Mouse (Mus musculus) thymus, postnatal 0 days (tissue): ENCODE measurements around the gene Gstm6. TPM values are rescaled to one million over a fixed set of nuclear protein-coding genes. Genes with fewer than 3 reads are reported as not detected.
"Not testable (repeated sequence)": the region's sequence is repeated elsewhere in the genome, so short reads cannot be mapped to it uniquely, and the experiment has no call there.

ENCODE experiments used
- DNase-seq: peaks from one replicate; pipeline ENCODE4 v3.0.0-alpha.2; 2015; ENCODE audit warnings: low spot score
- polyA plus RNA-seq: library from polyadenylated mRNA; unstranded; fragments of >200 nt; fragmentation: Nextera tagmentation; extraction: Ambion mirVana; gene quantifications from 2 replicates; pipeline ENCODE4 v1.2.1, GENCODE M21; 2015

The Gstm6 gene
- polyA plus RNA-seq, 1 experiment from 2014 or later, result 3.1 TPM

- no peak for DNase-seq
Measured at GRCm38 (mm10) chr3:107895194-107895719, 48.3 kb downstream of the Gstm6 start.

GRCm38 (mm10) chr3:107889236-107889635 is 54.3 kb downstream of the Gstm6 start:
- DNase-seq, result not testable (repeated sequence)

Other genes with a start within 250 kb of the Gstm6 start
- gene Ahcyl1, start 247.2 kb downstream of the Gstm6 start, polyA plus RNA-seq, result 39.2 and 43.9 TPM in 2 replicates
- 6.0 and 6.5 TPM in 2 replicates for gene Csf1, start 183.3 kb downstream of the Gstm6 start, polyA plus RNA-seq
- gene Eps8l3, start 66.5 kb downstream of the Gstm6 start, polyA plus RNA-seq, result 0.12 and 0.13 TPM in 2 replicates
- 14.4 and 14.9 TPM in 2 replicates for gene Gstm5, start 47.9 kb downstream of the Gstm6 start, polyA plus RNA-seq
- 1.5 and 2.1 TPM in 2 replicates for gene Gstm7, start 11.9 kb downstream of the Gstm6 start, polyA plus RNA-seq
- 1.6 and 1.8 TPM in 2 replicates for gene Gstm3, start 25.5 kb upstream of the Gstm6 start, polyA plus RNA-seq
- gene Gstm2, start 42.7 kb upstream of the Gstm6 start, polyA plus RNA-seq, result 25.3 and 26.8 TPM in 2 replicates
- 31.5 and 32.9 TPM in 2 replicates for gene Gstm1, start 74.2 kb upstream of the Gstm6 start, polyA plus RNA-seq
- 10.8 and 11.6 TPM in 2 replicates for gene Gstm4, start 101.1 kb upstream of the Gstm6 start, polyA plus RNA-seq
- 29.2 and 31.4 TPM in 2 replicates for gene Ampd2, start 142.9 kb upstream of the Gstm6 start, polyA plus RNA-seq
- 0.59 and 0.68 TPM in 2 replicates for gene Gnat2, start 149.0 kb upstream of the Gstm6 start, polyA plus RNA-seq
- gene Gnai3, start 202.4 kb upstream of the Gstm6 start, polyA plus RNA-seq, result 164 and 168 TPM in 2 replicates
- gene Gpr61, start 211.1 kb upstream of the Gstm6 start, polyA plus RNA-seq, result 0.05 TPM in 1 of 2 replicates, not detected in the other
- 1.4 and 1.6 TPM in 2 replicates for gene Amigo1, start 242.6 kb upstream of the Gstm6 start, polyA plus RNA-seq